Comparison of ENCODE assay signal across 12 mouse cellular contexts in genomic region chr8:87734496-87734895, GRCm38 (mm10).
DNase-seq lines count a peak whose midpoint lies in the region; ATAC-seq and TF ChIP-seq lines count a peak whose summit lies in the region.
"Had no signal": no experiment of that assay in that cellular context is flagged by ENCODE, and none has a peak within 500 bp of the region (broad histone marks: within the 10 kb centered on the region; RNA-seq: fewer than 3 reads in every experiment).

No protein-coding gene starts in this region.

- no peak for DNase-seq in forebrain, postnatal 0 days
- DNase-seq in forebrain, embryonic 14.5 days (ENCODE audit: low spot score) = no peak
- DNase-seq in neural tube, embryonic 10.5 days (ENCODE audit: extremely low spot score, low spot score) = no peak
- no peak for DNase-seq in midbrain, embryonic 11.5 days (ENCODE audit: low spot score, missing footprints)
- DNase-seq in testis, postnatal 14 days (ENCODE audit: low spot score) = peak; percentile 17
- no peak for DNase-seq in embryo, embryonic 10.5 days (ENCODE audit: low spot score)
- DNase-seq in frontal cortex, adult 2 months (ENCODE audit: extremely low spot score in 1 of 2, low spot score in 1 of 2) = no peak
- DNase-seq: adrenal gland, postnatal 36 days; gastrocnemius, postnatal 25 days; kidney, postnatal 10 days; lung, adult 2 months had no signal

- WGBS in forebrain, postnatal 0 days = 61% methylated on average over 7 of the region's 7 CpGs
- WGBS in forebrain, embryonic 14.5 days = 57% methylated on average over 7 of the region's 7 CpGs
- WGBS in neural tube, embryonic 15.5 days = 62% methylated on average over 7 of the region's 7 CpGs
- WGBS in midbrain, embryonic 11.5 days = 72% methylated on average over 7 of the region's 7 CpGs

- no peak overlapping the region for H3K9ac ChIP-seq in forebrain, postnatal 0 days
- no peak overlapping the region for H3K9ac ChIP-seq in forebrain, embryonic 14.5 days (ENCODE audit: low read length)
- H3K9ac ChIP-seq in neural tube, embryonic 15.5 days (replicated peaks) = no peak overlapping the region
- H3K9ac ChIP-seq in midbrain, embryonic 11.5 days (ENCODE audit: low read length) = no peak overlapping the region

- no peak overlapping the region for H3K4me2 ChIP-seq in forebrain, postnatal 0 days (ENCODE audit: low read depth)
- H3K4me2 ChIP-seq in forebrain, embryonic 14.5 days (ENCODE audit: low read length) = no peak overlapping the region
- H3K4me2 ChIP-seq in neural tube, embryonic 15.5 days = no peak overlapping the region
- H3K4me2 ChIP-seq in midbrain, embryonic 11.5 days = no peak overlapping the region

- no peaks in the 10 kb centered on the region for H3K4me1 ChIP-seq in forebrain, postnatal 0 days (ENCODE audit: insufficient read depth)
- peaks cover 20% of the 10 kb centered on the region for H3K4me1 ChIP-seq in forebrain, embryonic 14.5 days (ENCODE audit: control insufficient read depth, insufficient read depth, low read length)
- H3K4me1 ChIP-seq in neural tube, embryonic 15.5 days = peaks cover 16% of the 10 kb centered on the region
- peaks cover 25% of the 10 kb centered on the region for H3K4me1 ChIP-seq in midbrain, embryonic 11.5 days (ENCODE audit: control insufficient read depth, insufficient read depth, low read length)

- TF ChIP-seq CTCF in forebrain, postnatal 0 days (IDR thresholded peaks at IDR 0.05; ENCODE audit: low read depth) = no peak

- no peaks in the 10 kb centered on the region for H3K27me3 ChIP-seq in forebrain, postnatal 0 days (ENCODE audit: insufficient read depth, low read length)
- no peaks in the 10 kb centered on the region for H3K27me3 ChIP-seq in forebrain, embryonic 14.5 days (replicated peaks; ENCODE audit: control insufficient read depth, insufficient read depth, low read length)
- no peaks in the 10 kb centered on the region for H3K27me3 ChIP-seq in neural tube, embryonic 15.5 days (replicated peaks)
- H3K27me3 ChIP-seq in midbrain, embryonic 11.5 days (ENCODE audit: control insufficient read depth, insufficient read depth, low read length) = no peaks in the 10 kb centered on the region

- no peaks in the 10 kb centered on the region for H3K9me3 ChIP-seq in forebrain, postnatal 0 days (ENCODE audit: low read length)
- H3K9me3 ChIP-seq in forebrain, embryonic 14.5 days (replicated peaks; ENCODE audit: control insufficient read depth, low read length) = no peaks in the 10 kb centered on the region
- no peaks in the 10 kb centered on the region for H3K9me3 ChIP-seq in neural tube, embryonic 15.5 days (replicated peaks)
- H3K9me3 ChIP-seq in midbrain, embryonic 11.5 days (ENCODE audit: control insufficient read depth, low read length) = no peaks in the 10 kb centered on the region

- H3K27ac ChIP-seq in forebrain, postnatal 0 days (ENCODE audit: low read depth, low read length) = peak overlapping the region; percentile 55; the same call in 1 of the 2 replicates
- no peak overlapping the region for H3K27ac ChIP-seq in forebrain, embryonic 14.5 days (ENCODE audit: low read depth, low read length)
- peak overlapping the region; percentile 14; the same call in 1 of the 2 replicates for H3K27ac ChIP-seq in neural tube, embryonic 15.5 days (replicated peaks)
- 0 out of 2 replicates have a peak overlapping the region, but pooled peaks have one; percentile 1 for H3K27ac ChIP-seq in midbrain, embryonic 11.5 days (ENCODE audit: low read depth, low read length)

- no peak for ATAC-seq in forebrain, postnatal 0 days
- no peak for ATAC-seq in forebrain, embryonic 14.5 days
- no peak for ATAC-seq in neural tube, embryonic 15.5 days (ENCODE audit: low FRiP score)
- ATAC-seq in midbrain, embryonic 11.5 days (ENCODE audit: low FRiP score) = no peak

- H3K4me3 ChIP-seq in forebrain, postnatal 0 days (ENCODE audit: low read depth, low read length) = no peak overlapping the region
- no peak overlapping the region for H3K4me3 ChIP-seq in forebrain, embryonic 14.5 days (ENCODE audit: low read depth, low read length)
- no peak overlapping the region for H3K4me3 ChIP-seq in neural tube, embryonic 15.5 days (replicated peaks)
- no peak overlapping the region for H3K4me3 ChIP-seq in midbrain, embryonic 11.5 days (ENCODE audit: low read depth, low read length)

- H3K36me3 ChIP-seq in forebrain, postnatal 0 days (ENCODE audit: insufficient read depth) = no peaks in the 10 kb centered on the region
- H3K36me3 ChIP-seq in forebrain, embryonic 14.5 days (ENCODE audit: control insufficient read depth, insufficient read depth, low read length) = no peaks in the 10 kb centered on the region
- H3K36me3 ChIP-seq in neural tube, embryonic 15.5 days = no peaks in the 10 kb centered on the region
- H3K36me3 ChIP-seq in midbrain, embryonic 11.5 days (ENCODE audit: control insufficient read depth, insufficient read depth, low read length) = no peaks in the 10 kb centered on the region; the same call in 1 of the 2 replicates
